Mouse (Mus musculus): Measurements from ENCODE around the gene Tmod1.

DNA sequence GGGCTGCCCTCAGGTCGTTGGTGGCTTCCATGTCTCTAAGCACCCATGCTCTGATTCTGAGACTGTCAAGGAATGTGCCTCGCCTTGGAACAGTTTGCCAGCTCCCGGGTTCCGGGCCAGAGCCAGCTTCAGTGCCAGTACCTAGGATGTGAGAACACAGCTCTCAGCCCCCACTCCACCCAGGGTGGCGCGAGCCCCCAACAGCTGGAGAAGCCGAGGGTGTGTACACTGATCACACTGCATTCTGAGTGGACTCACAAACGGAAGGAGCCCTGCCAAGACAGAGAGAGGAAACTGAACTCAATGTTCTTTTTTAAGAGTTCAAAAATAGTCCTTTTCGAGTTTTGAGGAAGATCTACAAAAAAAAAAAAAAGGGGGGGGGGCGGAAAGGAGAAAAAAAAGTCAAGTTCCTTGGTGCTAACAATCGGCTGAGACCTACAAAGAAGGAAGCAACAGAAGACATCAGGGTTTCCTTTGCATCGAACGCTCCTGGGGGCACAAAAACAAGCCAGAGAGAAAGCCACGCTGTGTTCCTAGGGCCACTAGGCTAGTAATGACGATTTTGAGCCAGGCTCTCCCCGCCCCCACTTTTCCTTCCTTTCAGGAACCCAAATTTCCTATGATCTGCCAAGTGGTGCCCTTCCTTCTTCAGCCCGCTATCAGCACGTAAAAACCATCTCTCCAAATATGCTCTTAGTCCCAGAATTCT lies 48.1 kb downstream of the Tmod1 start:
- TF ChIP-seq CTCF (IDR thresholded peaks at IDR 0.05; ENCODE audit: extremely low read depth, insufficient read depth, low read length) (no peak), POLR2A (IDR thresholded peaks at IDR 0.05; ENCODE audit: extremely low read depth, insufficient read depth, low read length) (no peak)
